Comparison of ENCODE assay signal across 8 mouse cellular contexts in genomic region chr19:44292941-44293768, GRCm38 (mm10). TPM values are rescaled to one million over a fixed set of nuclear protein-coding genes. Genes with fewer than 3 reads are reported as not detected.
DNase-seq lines count a peak whose midpoint lies in the region; ATAC-seq and TF ChIP-seq lines count a peak whose summit lies in the region.

Gene Scd2 (plus strand): TSS chr19:44293674.

- intact Hi-C loops in left cerebral cortex, postnatal 25 days (cut with DNase I) = loop anchor here (1.0 kb wide), 1 partner anchor 9 kb away; no protein-coding TSS in a partner anchor

- TF ChIP-seq CTCF in heart, postnatal 0 days (IDR thresholded peaks at IDR 0.05; ENCODE audit: low read depth) = no peak
- TF ChIP-seq CTCF in midbrain, postnatal 0 days (IDR thresholded peaks at IDR 0.05) = no peak

- peaks cover 5% of the 10 kb centered on the region for H3K36me3 ChIP-seq in heart, postnatal 0 days (replicated peaks; ENCODE audit: control insufficient read depth, insufficient read depth, low read length)
- peaks cover 7% of the 10 kb centered on the region; the same call in 1 of the 2 replicates for H3K36me3 ChIP-seq in midbrain, postnatal 0 days (ENCODE audit: insufficient read depth, low read length)

- peak; percentile 19 for ATAC-seq in CD4-positive, CD25-positive, alpha-beta regulatory T cell, adult 4 months
- ATAC-seq in heart, postnatal 0 days (ENCODE audit: insufficient read depth, low read depth) = peak; percentile 30
- peak; percentile 24 for ATAC-seq in midbrain, postnatal 0 days (ENCODE audit: low FRiP score)

- peak within 1 kb of the TSS; percentile 87 for H3K27ac ChIP-seq in heart, postnatal 0 days (ENCODE audit: low read depth)
- H3K27ac ChIP-seq in midbrain, postnatal 0 days (ENCODE audit: low read depth, low read length) = peak within 1 kb of the TSS; percentile 99

- H3K27me3 ChIP-seq in heart, postnatal 0 days (ENCODE audit: control insufficient read depth, insufficient read depth, low read length) = no peaks in the 10 kb centered on the region
- no peaks in the 10 kb centered on the region for H3K27me3 ChIP-seq in midbrain, postnatal 0 days (ENCODE audit: insufficient read depth, low read length)

- peak within 1 kb of the TSS; percentile 91 for H3K4me2 ChIP-seq in heart, postnatal 0 days (ENCODE audit: low read depth, low read length)
- peak within 1 kb of the TSS; percentile 100 for H3K4me2 ChIP-seq in midbrain, postnatal 0 days (ENCODE audit: low read depth, low read length, poor library complexity, severe bottlenecking)

- no peaks in the 10 kb centered on the region for H3K9me3 ChIP-seq in heart, postnatal 0 days (replicated peaks; ENCODE audit: control insufficient read depth, low read length)
- H3K9me3 ChIP-seq in midbrain, postnatal 0 days (ENCODE audit: low read length) = no peaks in the 10 kb centered on the region

- peak within 1 kb of the TSS; percentile 68 for H3K9ac ChIP-seq in heart, postnatal 0 days (replicated peaks; ENCODE audit: low read depth, low read length)
- peak within 1 kb of the TSS; percentile 95 for H3K9ac ChIP-seq in midbrain, postnatal 0 days (replicated peaks; ENCODE audit: low read length, poor library complexity, severe bottlenecking)

- TF ChIP-seq EP300 in heart, postnatal 0 days (IDR thresholded peaks at IDR 0.05; ENCODE audit: low read depth) = no peak

- H3K4me1 ChIP-seq in heart, postnatal 0 days (ENCODE audit: control insufficient read depth, insufficient read depth) = peaks cover 50% of the 10 kb centered on the region
- H3K4me1 ChIP-seq in midbrain, postnatal 0 days (ENCODE audit: insufficient read depth, low read length) = peaks cover 23% of the 10 kb centered on the region

- DNase-seq in gastrocnemius, postnatal 10 days = no peak
- no peak for DNase-seq in gastrocnemius, adult 18-20 months (ENCODE audit: low spot score)
- DNase-seq in embryo, embryonic 10 days (ENCODE audit: low spot score) = peak; percentile 84
- DNase-seq in heart, postnatal 0 days (ENCODE audit: low spot score) = no peak
- no peak for DNase-seq in left cerebral cortex, postnatal 25 days (ENCODE audit: low spot score in 2 of 2)
- DNase-seq in midbrain, postnatal 0 days (ENCODE audit: low spot score) = no peak
- no peak for DNase-seq in urinary bladder, postnatal 4 days (ENCODE audit: low spot score in 2 of 2)

- WGBS in heart, postnatal 0 days = 2% methylated on average over 21 of the region's 21 CpGs
- 4% methylated on average over 21 of the region's 21 CpGs for WGBS in midbrain, postnatal 0 days

- H3K4me3 ChIP-seq in heart, postnatal 0 days (ENCODE audit: low read depth, low read length) = peak within 1 kb of the TSS; percentile 79
- peak within 1 kb of the TSS; percentile 92 for H3K4me3 ChIP-seq in midbrain, postnatal 0 days (ENCODE audit: low read depth, low read length)

RNA-seq across cellular contexts. Expression of gene Scd2, which starts in this region (rescaled TPM):
- 10 to 100 TPM; 55.2 to 56.7 TPM for total RNA-seq in gastrocnemius, postnatal 10 days (2021)
- total RNA-seq in gastrocnemius, adult 18-20 months (2021) = 1 to 10 TPM; 5.5 to 8.3 TPM
- 10 to 100 TPM; 40.3 to 46.7 TPM for polyA plus RNA-seq in CD4-positive, CD25-positive, alpha-beta regulatory T cell, adult 4 months (2017; shearing (Covaris generic))
- 307 and 374 TPM in 2 replicates for total RNA-seq in heart, postnatal 0 days (2014; rRNA removed; ENCODE audit: low replicate concordance)
- 47.5 and 61.2 TPM in 2 replicates for polyA plus RNA-seq in heart, postnatal 0 days (2015; fragmentation: Nextera tagmentation; extraction: Ambion mirVana)
- 100 to 1,000 TPM; 585 to 640 TPM for total RNA-seq in left cerebral cortex, postnatal 25 days (2021)
- total RNA-seq in midbrain, postnatal 0 days (2014; rRNA removed) = 905 and 948 TPM in 2 replicates
- polyA plus RNA-seq in midbrain, postnatal 0 days (2015; fragmentation: Nextera tagmentation; extraction: Ambion mirVana) = 224 and 226 TPM in 2 replicates

Comparison
In these comparisons a context has a peak if more than half of its experiments do, and no peak if none do; other contexts are left out.
1. RNA of gene Scd2 (total RNA-seq): 905 to 948 TPM in midbrain, postnatal 0 days, 585 to 640 TPM in left cerebral cortex, postnatal 25 days, 307 to 374 TPM in heart, postnatal 0 days and 55.2 to 56.7 TPM in gastrocnemius, postnatal 10 days; 5.5 to 8.3 TPM in gastrocnemius, adult 18-20 months; every median in the first group is over 4 times any median in the second.
2. Peak in every context shown above with its lines, with median percentiles within 50 percentile points of each other: ATAC-seq.